Mouse (Mus musculus) heart, adult 8-10 months (tissue): Measurements from ENCODE around the gene D630039A03Rik. TPM values are rescaled to one million over a fixed set of nuclear protein-coding genes. Genes with fewer than 3 reads are reported as not detected.
A peak's percentile ranks its signal among the peaks of the same experiment; 100 is the strongest.

Experiments used
- DNase-seq: peaks from one replicate; pipeline ENCODE4 v3.0.0; 2022; ENCODE audit warnings: low spot score
- total RNA-seq, 4 experiments: library from RNA; stranded (reverse); gene quantifications; 2 replicates each; pipeline ENCODE4 v1.2.4; 2022

The D630039A03Rik gene
- total RNA-seq = under 1 TPM; 0.09 to 0.25 (median 0.18) TPM

GRCm38 (mm10) chr4:57916201-57916661 lies at the start of gene D630039A03Rik:
Gene D630039A03Rik, minus strand, starts transcription at chr4:57916297.
- DNase-seq = no peak

- no peak for DNase-seq
Measured at GRCm38 (mm10) chr4:57965516-57965915, 49.4 kb upstream of the D630039A03Rik start.

GRCm38 (mm10) chr4:57964143-57964542 lies 48.0 kb upstream of the D630039A03Rik start:
- DNase-seq = no peak

GRCm38 (mm10) chr4:57959056-57959455 lies 43.0 kb upstream of the D630039A03Rik start:
- DNase-seq = no peak

- no peak for DNase-seq
Measured at GRCm38 (mm10) chr4:57958098-57958497, 42.0 kb upstream of the D630039A03Rik start.

- no peak for DNase-seq
Measured at GRCm38 (mm10) chr4:57957200-57958085, 41.3 kb upstream of the D630039A03Rik start.

- DNase-seq = peak; percentile 96
Measured at GRCm38 (mm10) chr4:57956029-57956960, 40.2 kb upstream of the D630039A03Rik start, which contains the start of gene Txn1. Gene Txn1, minus strand, starts transcription at chr4:57956411.

- DNase-seq = peak; percentile 77
Measured at GRCm38 (mm10) chr4:57955544-57955958, 39.5 kb upstream of the D630039A03Rik start.

GRCm38 (mm10) chr4:57954991-57955390 lies 38.9 kb upstream of the D630039A03Rik start:
- DNase-seq = no peak

GRCm38 (mm10) chr4:57954580-57954979 lies 38.5 kb upstream of the D630039A03Rik start:
- DNase-seq = no peak

- DNase-seq = no peak
Measured at GRCm38 (mm10) chr4:57953796-57954195, 37.7 kb upstream of the D630039A03Rik start.

GRCm38 (mm10) chr4:57952891-57953290 lies 36.8 kb upstream of the D630039A03Rik start:
- DNase-seq = no peak

GRCm38 (mm10) chr4:57952416-57952815 lies 36.3 kb upstream of the D630039A03Rik start:
- DNase-seq = no peak

- no peak for DNase-seq
Measured at GRCm38 (mm10) chr4:57949866-57950265, 33.8 kb upstream of the D630039A03Rik start.

- no peak for DNase-seq
Measured at GRCm38 (mm10) chr4:57947476-57947875, 31.4 kb upstream of the D630039A03Rik start.

- no peak for DNase-seq
Measured at GRCm38 (mm10) chr4:57947036-57947435, 30.9 kb upstream of the D630039A03Rik start.

- no peak for DNase-seq
Measured at GRCm38 (mm10) chr4:57942892-57943291, 26.8 kb upstream of the D630039A03Rik start.

- no peak for DNase-seq
Measured at GRCm38 (mm10) chr4:57940631-57941030, 24.5 kb upstream of the D630039A03Rik start.

- no peak for DNase-seq
Measured at GRCm38 (mm10) chr4:57937292-57937691, 21.2 kb upstream of the D630039A03Rik start.

GRCm38 (mm10) chr4:57934181-57934580 lies 18.1 kb upstream of the D630039A03Rik start:
- no peak for DNase-seq

GRCm38 (mm10) chr4:57930559-57931170 lies 14.6 kb upstream of the D630039A03Rik start:
- DNase-seq = peak; percentile 9
